Mouse (Mus musculus): ENCODE measurements around the gene Abhd8. TPM values are rescaled to one million over a fixed set of nuclear protein-coding genes. Genes with fewer than 3 reads are reported as not detected.
A peak's percentile ranks its signal among the peaks of the same experiment; 100 is the strongest.

The Abhd8 gene
- 30.1 and 37.4 TPM in 2 replicates for polyA plus RNA-seq (2014; fragmentation: Nextera tagmentation; extraction: Ambion mirVana)

DNA sequence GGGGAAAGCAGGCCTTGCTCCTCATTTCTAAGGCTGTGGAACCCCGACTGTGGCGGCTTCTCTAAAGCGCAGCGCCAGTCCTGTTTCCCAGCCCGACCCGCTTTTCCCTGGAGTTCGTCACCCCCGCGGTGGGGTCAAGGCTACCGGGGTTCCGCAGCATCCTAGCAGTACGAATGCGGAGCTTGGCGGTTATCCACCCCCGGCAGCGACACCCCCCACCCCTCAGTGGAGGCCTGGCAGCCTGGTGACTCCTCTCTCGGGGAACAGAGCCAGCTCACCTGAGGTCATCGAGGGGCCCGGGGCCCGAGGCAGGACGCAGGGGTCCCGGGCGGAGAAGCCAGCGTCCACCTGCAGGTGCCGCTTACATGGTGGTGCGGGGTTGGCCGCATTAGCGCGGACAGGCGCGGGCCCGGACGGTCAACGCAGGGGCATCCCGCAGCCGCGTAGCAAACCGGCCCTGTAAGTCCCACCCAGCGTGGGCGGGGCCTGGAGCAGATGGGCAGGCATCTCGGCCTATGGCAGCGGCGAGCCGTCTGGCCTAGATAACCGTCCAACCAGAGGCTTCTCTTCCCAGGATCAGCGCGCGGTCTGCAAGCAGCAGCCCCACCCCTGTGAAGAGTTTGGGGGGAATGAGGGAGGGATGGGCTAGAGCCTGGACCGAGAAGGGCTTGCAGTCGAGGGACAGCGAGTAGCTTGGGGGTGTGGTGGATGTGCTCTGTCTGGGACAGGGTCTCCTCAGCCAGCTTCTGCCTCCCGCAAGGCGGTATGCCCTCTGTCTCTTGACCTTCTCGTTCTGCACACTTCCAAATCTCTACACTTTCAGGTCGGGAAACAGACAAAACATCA, at the start of gene Abhd8:
Abhd8 (minus strand) TSS at position 468 of the 846 bp plus-strand sequence.
- Histone ChIP-seq H3K27me3 (ENCODE audit: control insufficient read depth, insufficient read depth, low read length) (no peaks in the 10 kb centered on the region), H3K36me3 (replicated peaks; ENCODE audit: control insufficient read depth, insufficient read depth, low read depth, low read length) (no peaks in the 10 kb centered on the region; the same call in 1 of the 2 replicates), H3K9ac (replicated peaks; ENCODE audit: low read length) (peak within 1 kb of the TSS; percentile 75), H3K4me3 (ENCODE audit: low read depth, low read length) (peak within 1 kb of the TSS; percentile 74), H3K4me1 (ENCODE audit: control insufficient read depth, insufficient read depth, low read length) (peaks cover 7% of the 10 kb centered on the region), H3K9me3 (replicated peaks; ENCODE audit: control insufficient read depth, low read length) (no peaks in the 10 kb centered on the region), H3K4me2 (ENCODE audit: low read depth, low read length) (peak within 1 kb of the TSS; percentile 82), H3K27ac (replicated peaks; ENCODE audit: low read depth, low read length) (no peak within 1 kb of the TSS; the same call in 1 of the 2 replicates)
- under 1% methylated on average over 55 of the region's 55 CpGs for WGBS
- DNase-seq (ENCODE audit: low spot score), result peak; percentile 97
- peak; percentile 85 for ATAC-seq (replicated peaks; ENCODE audit: insufficient number of reproducible peaks, low FRiP score, low TSS enrichment, low read depth)

DNA sequence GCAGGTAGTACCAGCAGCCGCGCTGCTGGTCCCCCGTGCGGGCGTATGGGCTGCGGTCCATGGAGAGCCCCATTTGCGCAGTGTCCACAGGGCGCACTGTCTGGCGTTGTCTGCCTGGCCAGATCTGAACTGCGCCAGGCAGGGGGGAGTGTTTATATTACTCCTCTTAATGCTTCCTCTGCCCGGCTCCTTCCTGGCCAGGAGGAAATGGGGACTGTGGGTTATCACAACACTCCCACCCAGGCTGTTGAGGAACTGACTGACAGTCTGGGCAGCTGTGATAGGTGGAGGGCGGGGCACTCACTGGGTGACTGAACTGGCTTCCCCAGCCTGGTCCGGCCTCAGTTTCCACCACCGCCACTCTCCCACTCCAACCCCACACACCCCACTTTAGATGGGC, 48.2 kb upstream of the Abhd8 start, which contains the start of gene Plvap:
Plvap (minus strand) TSS at position 109 of the 400 bp plus-strand sequence.
- H3K27me3 ChIP-seq (ENCODE audit: control insufficient read depth, insufficient read depth, low read length), result peaks cover 21% of the 10 kb centered on the region

DNA sequence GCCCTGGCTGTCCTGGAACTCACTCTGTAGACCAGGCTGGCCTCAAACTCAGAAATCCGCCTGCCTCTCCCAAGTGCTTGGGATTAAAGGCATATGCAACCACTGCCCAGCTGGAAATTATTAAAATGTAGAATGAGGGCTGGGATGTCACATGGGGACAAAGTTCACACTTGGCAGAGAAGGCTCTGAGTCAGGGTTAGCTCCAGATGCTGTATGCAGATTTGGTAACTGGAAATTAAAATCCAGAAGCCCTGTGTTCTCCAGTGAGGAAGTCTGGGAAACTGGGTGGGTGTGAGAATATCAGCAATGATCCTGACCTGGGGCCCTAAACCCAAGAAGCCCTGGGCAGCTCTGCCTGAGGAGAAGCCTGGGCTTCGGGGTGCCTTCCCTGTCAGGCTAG, 45.9 kb upstream of the Abhd8 start:
- ATAC-seq (replicated peaks; ENCODE audit: insufficient number of reproducible peaks, low FRiP score, low TSS enrichment, low read depth) (no peak), DNase-seq (ENCODE audit: low spot score) (no peak)
- H3K9me3 ChIP-seq (replicated peaks; ENCODE audit: control insufficient read depth, low read length), result no peaks in the 10 kb centered on the region
- no peak overlapping the region for H3K4me3 ChIP-seq (ENCODE audit: low read depth, low read length)
- 34% methylated on average over 2 of the region's 2 CpGs for WGBS
- H3K27ac ChIP-seq (replicated peaks; ENCODE audit: low read depth, low read length), result no peak overlapping the region
- no peak overlapping the region for H3K4me2 ChIP-seq (ENCODE audit: low read depth, low read length)
- H3K27me3 ChIP-seq (ENCODE audit: control insufficient read depth, insufficient read depth, low read length), result peaks cover 27% of the 10 kb centered on the region
- H3K36me3 ChIP-seq (replicated peaks; ENCODE audit: control insufficient read depth, insufficient read depth, low read depth, low read length), result no peaks in the 10 kb centered on the region
- H3K9ac ChIP-seq (replicated peaks; ENCODE audit: low read length), result no peak overlapping the region
- no peaks in the 10 kb centered on the region for H3K4me1 ChIP-seq (ENCODE audit: control insufficient read depth, insufficient read depth, low read length)

More for the DNA sequence above, 48.2 kb upstream of the Abhd8 start, which contains the start of gene Plvap:
- 43% methylated on average over 14 of the region's 14 CpGs for WGBS
- no peaks in the 10 kb centered on the region for H3K9me3 ChIP-seq (replicated peaks; ENCODE audit: control insufficient read depth, low read length)
- H3K4me2 ChIP-seq (ENCODE audit: low read depth, low read length), result no peak within 1 kb of the TSS; the same call in 1 of the 2 replicates
- no peaks in the 10 kb centered on the region for H3K4me1 ChIP-seq (ENCODE audit: control insufficient read depth, insufficient read depth, low read length)
- H3K4me3 ChIP-seq (ENCODE audit: low read depth, low read length), result 0 out of 2 replicates have a peak within 1 kb of the TSS, but pooled peaks have one; percentile 6
- ATAC-seq (replicated peaks; ENCODE audit: insufficient number of reproducible peaks, low FRiP score, low TSS enrichment, low read depth) (peak; percentile 31; the same call in 1 of the 2 replicates), DNase-seq (ENCODE audit: low spot score) (no peak)
- no peak within 1 kb of the TSS for H3K9ac ChIP-seq (replicated peaks; ENCODE audit: low read length)
- 0 out of 2 replicates have a peak within 1 kb of the TSS, but pooled peaks have one; percentile 41 for H3K27ac ChIP-seq (replicated peaks; ENCODE audit: low read depth, low read length)
- no peaks in the 10 kb centered on the region for H3K36me3 ChIP-seq (replicated peaks; ENCODE audit: control insufficient read depth, insufficient read depth, low read depth, low read length)

DNA sequence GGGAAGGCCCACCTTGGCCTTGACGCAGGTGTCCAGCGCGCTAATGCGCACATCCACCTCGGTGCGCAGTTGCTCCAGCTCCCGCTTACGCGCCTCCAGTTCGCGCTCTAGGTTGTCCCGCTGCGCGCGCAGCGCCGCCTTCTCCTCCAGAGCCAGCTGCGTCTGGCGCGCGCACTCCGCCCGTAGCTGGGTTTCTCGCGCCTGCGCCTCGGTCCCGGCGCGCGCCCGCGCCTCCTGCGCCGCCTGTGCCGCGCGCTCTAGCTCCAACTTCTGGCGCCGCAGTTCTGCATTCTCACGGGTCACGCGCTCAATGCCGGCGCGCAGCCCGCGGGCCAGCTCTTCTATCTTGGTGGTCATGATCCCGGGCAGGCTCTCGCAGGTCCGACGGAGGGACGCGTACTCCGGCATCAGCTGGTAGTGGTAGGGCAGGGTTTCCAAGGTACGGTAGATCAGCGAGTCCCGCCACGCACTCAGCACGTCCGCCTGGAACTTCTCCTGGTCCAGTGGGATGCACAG, 44.2 kb upstream of the Abhd8 start:
- DNase-seq (ENCODE audit: low spot score) (peak; percentile 95), ATAC-seq (replicated peaks; ENCODE audit: insufficient number of reproducible peaks, low FRiP score, low TSS enrichment, low read depth) (peak; percentile 53; the same call in 1 of the 2 replicates)
- Histone ChIP-seq H3K4me2 (ENCODE audit: low read depth, low read length) (peak overlapping the region; percentile 84), H3K9ac (replicated peaks; ENCODE audit: low read length) (peak overlapping the region; percentile 56), H3K36me3 (replicated peaks; ENCODE audit: control insufficient read depth, insufficient read depth, low read depth, low read length) (no peaks in the 10 kb centered on the region), H3K27ac (replicated peaks; ENCODE audit: low read depth, low read length) (no peak overlapping the region), H3K4me3 (ENCODE audit: low read depth, low read length) (peak overlapping the region; percentile 39), H3K4me1 (ENCODE audit: control insufficient read depth, insufficient read depth, low read length) (no peaks in the 10 kb centered on the region), H3K27me3 (ENCODE audit: control insufficient read depth, insufficient read depth, low read length) (peaks cover 27% of the 10 kb centered on the region), H3K9me3 (replicated peaks; ENCODE audit: control insufficient read depth, low read length) (no peaks in the 10 kb centered on the region)
- WGBS, result under 1% methylated on average over 58 of the region's 61 CpGs

DNA sequence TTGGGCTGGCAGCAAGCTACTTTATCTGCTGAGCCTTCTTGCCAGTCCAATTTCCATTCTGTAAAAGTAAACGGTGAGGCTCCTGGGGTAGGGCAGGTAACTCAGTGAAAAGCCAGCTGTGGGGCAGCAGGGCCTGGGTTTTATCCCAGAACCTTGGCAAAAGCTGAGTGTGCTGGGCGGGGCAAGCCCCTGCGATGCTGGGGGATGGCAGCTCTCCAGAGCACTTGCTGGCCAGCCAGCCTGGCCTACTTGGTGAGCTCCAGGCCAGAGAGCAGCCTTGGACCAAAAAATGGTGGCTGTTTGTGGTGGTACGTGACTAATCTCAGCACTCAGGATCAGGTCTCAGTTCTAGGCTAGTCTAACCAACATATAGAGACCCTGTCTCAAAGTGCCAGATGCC, 42.5 kb upstream of the Abhd8 start:
- Histone ChIP-seq H3K4me2 (ENCODE audit: low read depth, low read length) (no peak overlapping the region), H3K4me3 (ENCODE audit: low read depth, low read length) (no peak overlapping the region), H3K9me3 (replicated peaks; ENCODE audit: control insufficient read depth, low read length) (no peaks in the 10 kb centered on the region), H3K27ac (replicated peaks; ENCODE audit: low read depth, low read length) (no peak overlapping the region), H3K27me3 (ENCODE audit: control insufficient read depth, insufficient read depth, low read length) (peaks cover 27% of the 10 kb centered on the region), H3K36me3 (replicated peaks; ENCODE audit: control insufficient read depth, insufficient read depth, low read depth, low read length) (no peaks in the 10 kb centered on the region), H3K9ac (replicated peaks; ENCODE audit: low read length) (no peak overlapping the region), H3K4me1 (ENCODE audit: control insufficient read depth, insufficient read depth, low read length) (no peaks in the 10 kb centered on the region)
- WGBS, result 85% methylated on average over 4 of the region's 4 CpGs
- ATAC-seq (replicated peaks; ENCODE audit: insufficient number of reproducible peaks, low FRiP score, low TSS enrichment, low read depth) (no peak), DNase-seq (ENCODE audit: low spot score) (no peak)

DNA sequence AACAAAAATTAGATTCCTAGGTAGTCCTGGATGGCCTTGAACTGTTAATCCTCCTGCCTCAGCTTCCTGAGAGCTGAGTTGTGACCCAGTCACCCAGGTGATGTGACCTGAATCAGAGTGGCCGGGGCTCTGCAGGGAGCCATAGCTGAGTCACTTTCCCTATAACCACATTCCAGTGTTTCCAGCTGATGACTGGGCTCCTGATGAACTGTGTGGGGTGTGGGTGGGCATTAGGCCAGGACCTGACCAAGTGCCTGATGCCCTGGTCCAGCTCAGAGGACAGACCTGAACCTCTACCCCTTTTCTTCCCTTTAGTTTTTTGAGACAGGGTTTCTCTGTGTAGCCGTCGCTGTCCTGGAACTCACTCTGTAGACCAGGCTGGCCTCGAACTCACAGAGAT, 41.9 kb upstream of the Abhd8 start:
- ATAC-seq (replicated peaks; ENCODE audit: insufficient number of reproducible peaks, low FRiP score, low TSS enrichment, low read depth), result no peak
- H3K4me3 ChIP-seq (ENCODE audit: low read depth, low read length), result no peak overlapping the region
- no peaks in the 10 kb centered on the region for H3K36me3 ChIP-seq (replicated peaks; ENCODE audit: control insufficient read depth, insufficient read depth, low read depth, low read length)
- no peaks in the 10 kb centered on the region for H3K9me3 ChIP-seq (replicated peaks; ENCODE audit: control insufficient read depth, low read length)
- no peak overlapping the region for H3K4me2 ChIP-seq (ENCODE audit: low read depth, low read length)
- WGBS, result 95% methylated on average over 4 of the region's 4 CpGs
- H3K4me1 ChIP-seq (ENCODE audit: control insufficient read depth, insufficient read depth, low read length), result no peaks in the 10 kb centered on the region
- no peak for DNase-seq (ENCODE audit: low spot score)
- no peak overlapping the region for H3K9ac ChIP-seq (replicated peaks; ENCODE audit: low read length)
- H3K27ac ChIP-seq (replicated peaks; ENCODE audit: low read depth, low read length), result no peak overlapping the region
- H3K27me3 ChIP-seq (ENCODE audit: control insufficient read depth, insufficient read depth, low read length), result peaks cover 27% of the 10 kb centered on the region

DNA sequence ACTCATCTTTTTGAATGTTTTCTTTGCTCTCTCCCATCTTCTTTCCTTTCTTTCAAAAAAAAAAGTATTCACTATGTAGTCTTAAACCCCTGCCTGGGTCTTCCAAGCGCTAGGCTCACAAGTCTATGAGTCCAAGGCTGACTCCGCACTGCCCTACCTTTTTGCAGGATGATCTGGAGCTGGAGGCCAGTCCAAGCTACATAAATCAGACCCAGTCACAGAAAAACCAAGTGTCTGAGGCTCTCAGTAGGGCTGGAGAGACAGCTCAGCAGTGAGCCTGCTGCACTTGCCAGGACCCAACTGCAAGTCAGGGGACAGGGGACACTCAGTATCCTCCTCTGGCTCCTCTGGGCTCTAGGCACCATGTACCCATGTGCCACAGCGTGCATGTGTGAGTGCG, 40.9 kb upstream of the Abhd8 start:
- H3K4me3 ChIP-seq (ENCODE audit: low read depth, low read length), result no peak overlapping the region
- DNase-seq (ENCODE audit: low spot score) (no peak), ATAC-seq (replicated peaks; ENCODE audit: insufficient number of reproducible peaks, low FRiP score, low TSS enrichment, low read depth) (no peak)
- H3K27ac ChIP-seq (replicated peaks; ENCODE audit: low read depth, low read length), result no peak overlapping the region
- 88% methylated on average over 4 of the region's 4 CpGs for WGBS
- no peaks in the 10 kb centered on the region for H3K9me3 ChIP-seq (replicated peaks; ENCODE audit: control insufficient read depth, low read length)
- H3K9ac ChIP-seq (replicated peaks; ENCODE audit: low read length), result no peak overlapping the region
- H3K36me3 ChIP-seq (replicated peaks; ENCODE audit: control insufficient read depth, insufficient read depth, low read depth, low read length), result no peaks in the 10 kb centered on the region
- H3K4me1 ChIP-seq (ENCODE audit: control insufficient read depth, insufficient read depth, low read length), result no peaks in the 10 kb centered on the region
- H3K27me3 ChIP-seq (ENCODE audit: control insufficient read depth, insufficient read depth, low read length), result peaks cover 27% of the 10 kb centered on the region
- H3K4me2 ChIP-seq (ENCODE audit: low read depth, low read length), result no peak overlapping the region
